Mouse (Mus musculus): ENCODE measurements around the gene Adamtsl3. TPM values are rescaled to one million over a fixed set of nuclear protein-coding genes. Genes with fewer than 3 reads are reported as not detected.

The Adamtsl3 gene
- polyA plus RNA-seq, 1 experiment from 2014 or later, result not detected

GRCm38 (mm10) chr7:82648353-82649080 is 313.0 kb downstream of the Adamtsl3 start, which contains the start of the genes Saxo2 and Efl1:
Saxo2 (minus strand) TSS chr7:82648528.
Efl1 (plus strand) TSS chr7:82648614.
- Histone ChIP-seq H3K9me3 (replicated peaks) (no peaks in the 10 kb centered on the region), H3K36me3 (peaks cover 13% of the 10 kb centered on the region), H3K4me1 (peaks cover 20% of the 10 kb centered on the region), H3K4me3 (peak within 1 kb of the TSS; percentile 79), H3K27me3 (ENCODE audit: low read depth, poor library complexity, severe bottlenecking) (no peaks in the 10 kb centered on the region), H3K27ac (replicated peaks) (peak within 1 kb of the TSS; percentile 86)
- DNase-seq (ENCODE audit: low spot score), result peak; percentile 95
- 1% methylated on average over 42 of the region's 46 CpGs for WGBS

- no peak for DNase-seq (ENCODE audit: low spot score)
- no peaks in the 10 kb centered on the region for H3K9me3 ChIP-seq (replicated peaks)
- H3K27ac ChIP-seq (replicated peaks), result peak overlapping the region; percentile 86
- H3K4me1 ChIP-seq, result peaks cover 20% of the 10 kb centered on the region
- peaks cover 13% of the 10 kb centered on the region for H3K36me3 ChIP-seq
- no peaks in the 10 kb centered on the region for H3K27me3 ChIP-seq (ENCODE audit: low read depth, poor library complexity, severe bottlenecking)
- H3K4me3 ChIP-seq, result peak overlapping the region; percentile 79
- WGBS, result 25% methylated on average over 6 of the region's 6 CpGs
Observed at GRCm38 (mm10) chr7:82649081-82649445, 313.6 kb downstream of the Adamtsl3 start.

Other genes with a start within 250 kb of the Adamtsl3 start
- 5.0 and 7.0 TPM in 2 replicates for gene Sh3gl3, start 161.9 kb upstream of the Adamtsl3 start, polyA plus RNA-seq (2016; fragmentation: Nextera tagmentation; extraction: Ambion mirVana)

Measured in midbrain, embryonic 10.5 days (tissue).